ENCODE assay signal across 9 mouse cellular contexts in genomic region chr1:98095246-98095990, GRCm38 (mm10). TPM values are rescaled to one million over a fixed set of nuclear protein-coding genes. Genes with fewer than 3 reads are reported as not detected.
DNase-seq lines count a peak whose midpoint lies in the region; ATAC-seq lines count a peak whose summit lies in the region.
"Had no signal": no experiment of that assay in that cellular context is flagged by ENCODE, and none has a peak within 500 bp of the region (broad histone marks: within the 10 kb centered on the region; RNA-seq: fewer than 3 reads in every experiment).

Gene Pam (minus strand): TSS chr1:98095646.

- peak within 1 kb of the TSS; percentile 63 for H3K9ac ChIP-seq in kidney, embryonic 14.5 days (ENCODE audit: low read depth, low read length)
- peak within 1 kb of the TSS; percentile 76 for H3K9ac ChIP-seq in limb, embryonic 15.5 days
- H3K9ac ChIP-seq in midbrain, embryonic 16.5 days (ENCODE audit: low read depth, low read length) = peak within 1 kb of the TSS; percentile 85

- H3K27ac ChIP-seq in heart, embryonic 10.5 days = peak within 1 kb of the TSS; percentile 93
- H3K27ac ChIP-seq in kidney, embryonic 14.5 days (ENCODE audit: low read depth, low read length) = peak within 1 kb of the TSS; percentile 49; the same call in 1 of the 2 replicates
- peak within 1 kb of the TSS; percentile 84 for H3K27ac ChIP-seq in limb, embryonic 15.5 days
- peak within 1 kb of the TSS; percentile 91 for H3K27ac ChIP-seq in midbrain, embryonic 16.5 days (ENCODE audit: low read length)

- H3K4me1 ChIP-seq in heart, embryonic 10.5 days = peaks cover 12% of the 10 kb centered on the region
- no peaks in the 10 kb centered on the region for H3K4me1 ChIP-seq in kidney, embryonic 14.5 days (ENCODE audit: control insufficient read depth, insufficient read depth, low read length)
- peaks cover 8% of the 10 kb centered on the region for H3K4me1 ChIP-seq in limb, embryonic 15.5 days
- peaks cover 18% of the 10 kb centered on the region for H3K4me1 ChIP-seq in midbrain, embryonic 16.5 days (ENCODE audit: control insufficient read depth, insufficient read depth, low read length)

- H3K4me3 ChIP-seq in heart, embryonic 10.5 days = peak within 1 kb of the TSS; percentile 82
- peak within 1 kb of the TSS; percentile 61 for H3K4me3 ChIP-seq in kidney, embryonic 14.5 days (ENCODE audit: low read length)
- H3K4me3 ChIP-seq in limb, embryonic 15.5 days = peak within 1 kb of the TSS; percentile 76
- peak within 1 kb of the TSS; percentile 79 for H3K4me3 ChIP-seq in midbrain, embryonic 16.5 days (ENCODE audit: low read depth, low read length)

- WGBS in heart, embryonic 10.5 days = under 1% methylated on average over 56 of the region's 82 CpGs
- under 1% methylated on average over 73 of the region's 82 CpGs for WGBS in kidney, embryonic 14.5 days
- WGBS in limb, embryonic 15.5 days = 0% methylated on average over 68 of the region's 82 CpGs
- 2% methylated on average over 53 of the region's 82 CpGs for WGBS in midbrain, embryonic 16.5 days

- no peaks in the 10 kb centered on the region for H3K27me3 ChIP-seq in heart, embryonic 10.5 days (ENCODE audit: insufficient read depth, poor library complexity, severe bottlenecking)
- no peaks in the 10 kb centered on the region for H3K27me3 ChIP-seq in kidney, embryonic 14.5 days (ENCODE audit: control insufficient read depth, insufficient read depth, low read length)
- no peaks in the 10 kb centered on the region for H3K27me3 ChIP-seq in limb, embryonic 15.5 days
- H3K27me3 ChIP-seq in midbrain, embryonic 16.5 days (ENCODE audit: control insufficient read depth, insufficient read depth, low read depth, low read length) = no peaks in the 10 kb centered on the region

- H3K9me3 ChIP-seq in heart, embryonic 10.5 days = no peaks in the 10 kb centered on the region
- H3K9me3 ChIP-seq in kidney, embryonic 14.5 days (ENCODE audit: control insufficient read depth, low read length) = no peaks in the 10 kb centered on the region
- H3K9me3 ChIP-seq in limb, embryonic 15.5 days = no peaks in the 10 kb centered on the region
- no peaks in the 10 kb centered on the region for H3K9me3 ChIP-seq in midbrain, embryonic 16.5 days (replicated peaks; ENCODE audit: control insufficient read depth, low read length, poor library complexity, severe bottlenecking)

- 0 out of 2 replicates have a peak, but pooled peaks have one; percentile 49 for ATAC-seq in erythroblast, adult 5-6 weeks (replicated peaks; ENCODE audit: low FRiP score, poor library complexity, severe bottlenecking)
- peak; percentile 96 for ATAC-seq in kidney, embryonic 14.5 days (ENCODE audit: low FRiP score, low TSS enrichment)
- ATAC-seq in limb, embryonic 15.5 days (ENCODE audit: insufficient number of reproducible peaks, low FRiP score, low TSS enrichment, low read depth) = peak; percentile 93
- ATAC-seq in midbrain, embryonic 16.5 days = peak; percentile 88

- peak within 1 kb of the TSS; percentile 53 for H3K4me2 ChIP-seq in kidney, embryonic 14.5 days (replicated peaks; ENCODE audit: low read depth, low read length)
- H3K4me2 ChIP-seq in limb, embryonic 15.5 days = peak within 1 kb of the TSS; percentile 89
- H3K4me2 ChIP-seq in midbrain, embryonic 16.5 days (ENCODE audit: low read length) = peak within 1 kb of the TSS; percentile 86

- H3K36me3 ChIP-seq in heart, embryonic 10.5 days = no peaks in the 10 kb centered on the region
- H3K36me3 ChIP-seq in kidney, embryonic 14.5 days (ENCODE audit: control insufficient read depth, insufficient read depth, low read length) = no peaks in the 10 kb centered on the region
- H3K36me3 ChIP-seq in limb, embryonic 15.5 days = no peaks in the 10 kb centered on the region
- no peaks in the 10 kb centered on the region for H3K36me3 ChIP-seq in midbrain, embryonic 16.5 days (ENCODE audit: control insufficient read depth, insufficient read depth, low read length)

- peak; percentile 78 for DNase-seq in 416B (ENCODE audit: low read depth)
- DNase-seq in brain, adult 2 months (ENCODE audit: low read depth, low spot score) = peak; percentile 76
- peak; percentile 85 for DNase-seq in heart, embryonic 10.5 days (ENCODE audit: low spot score)
- peak; percentile 34 to 68 for DNase-seq in spleen, postnatal 10 days (ENCODE audit: low spot score in 2 of 2)

RNA-seq across cellular contexts. Expression of gene Pam, which starts in this region (rescaled TPM):
- total RNA-seq in erythroblast, adult 5-6 weeks (2015; ENCODE audit: low replicate concordance) = 5.0 and 10.4 TPM in 2 replicates
- 22.6 and 33.3 TPM in 2 replicates for total RNA-seq in erythroblast, adult 5-6 weeks (2017; ENCODE audit: low replicate concordance)
- polyA plus RNA-seq in heart, embryonic 10.5 days (2016; fragmentation: Nextera tagmentation; extraction: Ambion mirVana) = 88.8 and 231 TPM in 2 replicates
- 28.2 and 31.9 TPM in 2 replicates for polyA plus RNA-seq in kidney, embryonic 14.5 days (2014; fragmentation: Nextera tagmentation; extraction: Ambion mirVana)
- polyA plus RNA-seq in limb, embryonic 15.5 days (2015; fragmentation: Nextera tagmentation; extraction: Ambion mirVana) = 46.9 and 55.7 TPM in 2 replicates
- 35.4 and 35.6 TPM in 2 replicates for polyA plus RNA-seq in midbrain, embryonic 16.5 days (2015; fragmentation: Nextera tagmentation; extraction: Ambion mirVana)
- total RNA-seq: MEL had no signal

Comparison
In these comparisons a context has a peak if more than half of its experiments do, and no peak if none do; other contexts are left out.
1. Peak in every context shown above with its lines: DNase-seq, ATAC-seq, H3K4me3 ChIP-seq and H3K27ac ChIP-seq.